Mouse (Mus musculus) thymus, adult 2 months (tissue): ENCODE data around the gene Msh4. TPM values are rescaled to one million over a fixed set of nuclear protein-coding genes. Genes with fewer than 3 reads are reported as not detected.

Experiments used
- DNase-seq: peaks from one replicate; pipeline ENCODE4 v3.0.0; 2021
- H3K27ac ChIP-seq: fragments of 200-500 bp; 2 replicates; pipeline ENCODE4 v1.5.1; 2012; ENCODE audit warnings: low read length, control low read depth; ENCODE audit not compliant: control insufficient read depth, insufficient read depth
- H3K27me3 ChIP-seq: fragments of 200-500 bp; 2 replicates; pipeline ENCODE4 v1.6.1; 2012; ENCODE audit warnings: mild to moderate bottlenecking, low read length, moderate library complexity, mixed read lengths; ENCODE audit not compliant: control insufficient read depth, insufficient read depth
- H3K36me3 ChIP-seq: fragments of 200-500 bp; 2 replicates; pipeline ENCODE4 v1.6.1; 2012; ENCODE audit warnings: mild to moderate bottlenecking, low read length, moderate library complexity; ENCODE audit not compliant: control insufficient read depth, insufficient read depth
- H3K4me1 ChIP-seq: fragments of 200-500 bp; replicated peaks from 2 replicates; pipeline ENCODE4 v1.6.1; 2012; ENCODE audit warnings: low read length; ENCODE audit not compliant: control insufficient read depth, insufficient read depth
- H3K4me3 ChIP-seq: fragments of 200-500 bp; 2 replicates; pipeline ENCODE4 v1.5.1; 2012; ENCODE audit warnings: mild to moderate bottlenecking, low read length, control low read depth, moderate library complexity; ENCODE audit not compliant: control insufficient read depth, insufficient read depth
- CTCF ChIP-seq: fragments of 200-500 bp; IDR thresholded peaks from 2 replicates; pipeline ENCODE4 v1.5.1; 2012; ENCODE audit warnings: mild to moderate bottlenecking, control low read depth, low read length, moderate library complexity, borderline replicate concordance; ENCODE audit not compliant: control insufficient read depth, poor library complexity, insufficient read depth; ENCODE audit errors: extremely low read depth
- POLR2A ChIP-seq: fragments of 200-500 bp; IDR thresholded peaks from 2 replicates; pipeline ENCODE4 v1.6.1; 2012; ENCODE audit warnings: mild to moderate bottlenecking, low read length, control low read depth, moderate library complexity; ENCODE audit not compliant: control insufficient read depth, poor library complexity, insufficient read depth; ENCODE audit errors: extremely low read depth
- WGBS: fragments of 180-500 bp; shearing (Covaris S2); methylation state at CpG from one replicate; pipeline ENCODE4 v1.1.7; 2018; 5-methylcytosine and 5-hydroxymethylcytosine counted together
- polyA plus RNA-seq: library from polyadenylated mRNA; depleted of rRNA; stranded (reverse); fragments of >200 nt; gene quantifications from 2 replicates; pipeline ENCODE4 v1.2.3, GENCODE M21; 2012; rRNA removed

Gene Msh4
- polyA plus RNA-seq, 1 experiment = 0.18 TPM

GRCm38 (mm10) chr3:153817376-153817890, 88.5 kb downstream of the Msh4 start:
- TF ChIP-seq CTCF (no peak), POLR2A (no peak)
- 96% methylated on average over 9 of the region's 9 CpGs for WGBS

GRCm38 (mm10) chr3:153814026-153814425, 91.9 kb downstream of the Msh4 start:
- no peak overlapping the region for H3K4me3 ChIP-seq
- WGBS = 94% methylated on average over 8 of the region's 8 CpGs

More at GRCm38 (mm10) chr3:153817376-153817890, 88.5 kb downstream of the Msh4 start:
- Histone ChIP-seq H3K27me3 (no peaks in the 10 kb centered on the region), H3K27ac (no peak overlapping the region), H3K4me3 (no peak overlapping the region), H3K36me3 (no peaks in the 10 kb centered on the region), H3K4me1 (no peaks in the 10 kb centered on the region)
- no peak for DNase-seq

GRCm38 (mm10) chr3:153808406-153808805, 97.5 kb downstream of the Msh4 start:
- DNase-seq = no peak
- 91% methylated on average over 13 of the region's 13 CpGs for WGBS
- Histone ChIP-seq H3K4me3 (no peak overlapping the region), H3K27ac (no peak overlapping the region), H3K27me3 (no peaks in the 10 kb centered on the region), H3K4me1 (peaks cover 15% of the 10 kb centered on the region), H3K36me3 (no peaks in the 10 kb centered on the region)
- TF ChIP-seq POLR2A = no peak
- no peak for TF ChIP-seq CTCF

More at GRCm38 (mm10) chr3:153814026-153814425, 91.9 kb downstream of the Msh4 start:
- Histone ChIP-seq H3K36me3 (no peaks in the 10 kb centered on the region), H3K27me3 (no peaks in the 10 kb centered on the region), H3K4me1 (peaks cover 8% of the 10 kb centered on the region), H3K27ac (no peak overlapping the region)
- no peak for DNase-seq
- TF ChIP-seq CTCF = no peak
- TF ChIP-seq POLR2A = no peak

- Histone ChIP-seq H3K27ac (no peak overlapping the region), H3K4me1 (peaks cover 15% of the 10 kb centered on the region), H3K27me3 (no peaks in the 10 kb centered on the region), H3K4me3 (no peak overlapping the region), H3K36me3 (no peaks in the 10 kb centered on the region)
- TF ChIP-seq POLR2A (no peak), CTCF (no peak)
- WGBS = 90% methylated on average over 9 of the region's 9 CpGs
- no peak for DNase-seq
These were observed 98.3 kb downstream of the Msh4 start for GRCm38 (mm10) chr3:153807444-153808149.

Other genes starting within 250 kb of the Msh4 start
- 1.3 and 1.6 TPM in 2 replicates for gene St6galnac3, start 181.0 kb downstream of the Msh4 start, polyA plus RNA-seq
- gene Asb17, start 61.9 kb downstream of the Msh4 start, polyA plus RNA-seq = not detected in 2 replicates
- gene Rabggtb, start 6.9 kb upstream of the Msh4 start, polyA plus RNA-seq = 67.2 and 81.7 TPM in 2 replicates
- 53.6 and 69.1 TPM in 2 replicates for gene Acadm, start 38.5 kb upstream of the Msh4 start, polyA plus RNA-seq
- 0.03 and 0.05 TPM in 2 replicates for gene Slc44a5, start 67.3 kb upstream of the Msh4 start, polyA plus RNA-seq